Mouse (Mus musculus): Measurements from ENCODE around the gene Hadh.

DNA sequence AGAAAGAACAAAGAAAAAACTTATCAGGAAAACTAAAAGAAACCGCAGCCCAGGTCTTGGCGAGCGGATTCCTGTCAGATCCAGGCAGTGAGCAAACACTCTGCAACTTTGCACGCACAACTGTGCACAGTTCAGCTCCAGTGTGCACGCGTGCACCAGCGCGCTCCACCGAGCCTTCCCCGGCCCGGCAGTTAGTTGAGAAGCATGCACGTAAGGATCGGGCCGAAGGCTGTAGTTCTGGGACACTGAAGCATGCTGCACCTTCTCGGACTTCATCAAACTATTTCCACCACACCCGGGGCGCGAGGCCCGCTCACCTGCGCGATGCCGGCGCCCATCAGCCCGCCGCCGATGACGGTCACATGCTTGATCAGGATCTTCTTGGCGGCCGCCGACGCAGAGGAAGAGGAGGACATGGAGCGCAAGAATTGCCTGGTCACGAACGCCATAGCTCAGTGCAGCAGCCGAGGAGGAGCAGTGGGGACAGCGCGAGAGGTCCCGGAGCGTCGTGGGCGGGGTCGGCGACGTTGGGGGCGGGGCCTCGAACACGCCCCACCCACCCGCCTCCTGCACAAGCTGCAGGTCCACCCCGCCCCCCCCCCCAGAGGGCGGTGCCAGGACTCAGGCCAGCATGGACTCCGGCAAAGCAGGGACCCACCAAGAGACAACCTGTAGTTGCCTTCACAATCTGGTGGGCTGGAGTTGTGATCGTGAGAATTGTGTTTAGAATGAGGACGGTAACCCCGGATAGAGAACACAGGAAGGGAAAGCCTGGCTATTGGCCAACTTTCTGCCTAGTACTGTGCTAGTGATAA is at the start of gene Hadh:
- TF ChIP-seq MAFK (IDR thresholded peaks at IDR 0.05; ENCODE audit: insufficient read depth, low read depth, low read length) = no peak
- no peak for TF ChIP-seq ZNF384 (IDR thresholded peaks at IDR 0.05; ENCODE audit: low read depth, low read length)
- TF ChIP-seq CHD2 (IDR thresholded peaks at IDR 0.05; ENCODE audit: low read depth, low read length) = no peak
- TF ChIP-seq HCFC1 (IDR thresholded peaks at IDR 0.05; ENCODE audit: borderline replicate concordance, insufficient read depth, low read length) = no peak
- TF ChIP-seq ZC3H11A (IDR thresholded peaks at IDR 0.05; ENCODE audit: borderline replicate concordance, low read depth, low read length) = no peak
